Mouse (Mus musculus): Measurements from ENCODE around the gene Rnf151. TPM values are rescaled to one million over a fixed set of nuclear protein-coding genes. Genes with fewer than 3 reads are reported as not detected.

The Rnf151 gene
- polyA plus RNA-seq, 1 experiment from 2014 or later, result 0.22 TPM

GRCm38 (mm10) chr17:24742307-24742706 is 24.4 kb upstream of the Rnf151 start:
- 85% methylated on average over 8 of the region's 8 CpGs for WGBS
- no peaks in the 10 kb centered on the region for H3K9me3 ChIP-seq
- H3K4me3 ChIP-seq, result no peak overlapping the region
- no peak overlapping the region for H3K27ac ChIP-seq
- no peak for DNase-seq (ENCODE audit: low spot score)
- H3K36me3 ChIP-seq, result peaks cover 23% of the 10 kb centered on the region
- H3K4me1 ChIP-seq (replicated peaks), result peaks cover 11% of the 10 kb centered on the region
- H3K27me3 ChIP-seq (ENCODE audit: insufficient read depth, poor library complexity, severe bottlenecking), result peaks cover 12% of the 10 kb centered on the region; the same call in 1 of the 2 replicates

GRCm38 (mm10) chr17:24739926-24740325 is 22.1 kb upstream of the Rnf151 start:
- Histone ChIP-seq H3K4me3 (no peak overlapping the region), H3K36me3 (peaks cover 23% of the 10 kb centered on the region), H3K27me3 (ENCODE audit: insufficient read depth, poor library complexity, severe bottlenecking) (no peaks in the 10 kb centered on the region), H3K9me3 (no peaks in the 10 kb centered on the region), H3K4me1 (replicated peaks) (peaks cover 24% of the 10 kb centered on the region), H3K27ac (no peak overlapping the region)
- no peak for DNase-seq (ENCODE audit: low spot score)
- WGBS, result 83% methylated on average over 8 of the region's 8 CpGs

GRCm38 (mm10) chr17:24738238-24738637 is 20.4 kb upstream of the Rnf151 start:
- 0 out of 2 replicates have a peak, but pooled peaks cover 9% of the 10 kb centered on the region for H3K27me3 ChIP-seq (ENCODE audit: insufficient read depth, poor library complexity, severe bottlenecking)
- 84% methylated on average over 4 of the region's 4 CpGs for WGBS
- peaks cover 24% of the 10 kb centered on the region for H3K4me1 ChIP-seq (replicated peaks)
- H3K36me3 ChIP-seq, result peaks cover 23% of the 10 kb centered on the region
- H3K27ac ChIP-seq, result no peak overlapping the region
- H3K9me3 ChIP-seq, result no peaks in the 10 kb centered on the region
- H3K4me3 ChIP-seq, result no peak overlapping the region
- no peak for DNase-seq (ENCODE audit: low spot score)

GRCm38 (mm10) chr17:24737135-24737810 is 19.4 kb upstream of the Rnf151 start:
- 29% methylated on average over 8 of the region's 8 CpGs for WGBS
- peak overlapping the region; percentile 81 for H3K4me3 ChIP-seq
- 0 out of 2 replicates have a peak, but pooled peaks cover 10% of the 10 kb centered on the region for H3K27me3 ChIP-seq (ENCODE audit: insufficient read depth, poor library complexity, severe bottlenecking)
- H3K4me1 ChIP-seq (replicated peaks), result peaks cover 24% of the 10 kb centered on the region
- peaks cover 17% of the 10 kb centered on the region for H3K36me3 ChIP-seq
- H3K9me3 ChIP-seq, result no peaks in the 10 kb centered on the region
- DNase-seq (ENCODE audit: low spot score), result no peak
- H3K27ac ChIP-seq, result no peak overlapping the region

GRCm38 (mm10) chr17:24736330-24737051 is 18.6 kb upstream of the Rnf151 start, which contains the start of gene Msrb1:
Msrb1 (plus strand) TSS chr17:24736642.
- WGBS, result 2% methylated on average over 29 of the region's 29 CpGs

GRCm38 (mm10) chr17:24735446-24735845 is 17.6 kb upstream of the Rnf151 start:
- Histone ChIP-seq H3K9me3 (no peaks in the 10 kb centered on the region), H3K36me3 (peaks cover 9% of the 10 kb centered on the region; the same call in 1 of the 2 replicates), H3K4me3 (no peak overlapping the region), H3K27ac (no peak overlapping the region), H3K4me1 (replicated peaks) (peaks cover 24% of the 10 kb centered on the region), H3K27me3 (ENCODE audit: insufficient read depth, poor library complexity, severe bottlenecking) (0 out of 2 replicates have a peak, but pooled peaks cover 10% of the 10 kb centered on the region)
- DNase-seq (ENCODE audit: low spot score), result no peak
- 87% methylated on average over 7 of the region's 7 CpGs for WGBS

More at GRCm38 (mm10) chr17:24736330-24737051, 18.6 kb upstream of the Rnf151 start, which contains the start of gene Msrb1:
- peak within 1 kb of the TSS; percentile 81 for H3K4me3 ChIP-seq
- H3K9me3 ChIP-seq, result no peaks in the 10 kb centered on the region
- peaks cover 24% of the 10 kb centered on the region for H3K4me1 ChIP-seq (replicated peaks)
- H3K36me3 ChIP-seq, result peaks cover 9% of the 10 kb centered on the region; the same call in 1 of the 2 replicates
- H3K27me3 ChIP-seq (ENCODE audit: insufficient read depth, poor library complexity, severe bottlenecking), result 0 out of 2 replicates have a peak, but pooled peaks cover 10% of the 10 kb centered on the region
- peak within 1 kb of the TSS; percentile 80 for H3K27ac ChIP-seq
- DNase-seq (ENCODE audit: low spot score), result peak; percentile 95

- Histone ChIP-seq H3K27me3 (ENCODE audit: insufficient read depth, poor library complexity, severe bottlenecking) (0 out of 2 replicates have a peak, but pooled peaks cover 10% of the 10 kb centered on the region), H3K27ac (no peak overlapping the region), H3K4me1 (replicated peaks) (peaks cover 24% of the 10 kb centered on the region), H3K9me3 (no peaks in the 10 kb centered on the region), H3K36me3 (0 out of 2 replicates have a peak, but pooled peaks cover under 1% of the 10 kb centered on the region), H3K4me3 (no peak overlapping the region)
- DNase-seq (ENCODE audit: low spot score), result no peak
- WGBS, result 81% methylated on average over 1 of the region's 1 CpGs
These were observed 16.6 kb upstream of the Rnf151 start for GRCm38 (mm10) chr17:24734513-24734912.

GRCm38 (mm10) chr17:24733434-24734050 is 15.7 kb upstream of the Rnf151 start:
- DNase-seq (ENCODE audit: low spot score), result no peak
- Histone ChIP-seq H3K36me3 (no peaks in the 10 kb centered on the region), H3K27ac (no peak overlapping the region), H3K9me3 (no peaks in the 10 kb centered on the region), H3K4me3 (no peak overlapping the region), H3K27me3 (ENCODE audit: insufficient read depth, poor library complexity, severe bottlenecking) (0 out of 2 replicates have a peak, but pooled peaks cover 10% of the 10 kb centered on the region), H3K4me1 (replicated peaks) (peaks cover 24% of the 10 kb centered on the region)
- WGBS, result 90% methylated on average over 21 of the region's 21 CpGs

- WGBS, result 81% methylated on average over 12 of the region's 12 CpGs
- Histone ChIP-seq H3K27me3 (ENCODE audit: insufficient read depth, poor library complexity, severe bottlenecking) (0 out of 2 replicates have a peak, but pooled peaks cover 14% of the 10 kb centered on the region), H3K36me3 (no peaks in the 10 kb centered on the region), H3K9me3 (no peaks in the 10 kb centered on the region), H3K4me1 (replicated peaks) (peaks cover 19% of the 10 kb centered on the region), H3K27ac (no peak overlapping the region), H3K4me3 (no peak overlapping the region)
- no peak for DNase-seq (ENCODE audit: low spot score)
These were observed 14.5 kb upstream of the Rnf151 start for GRCm38 (mm10) chr17:24732233-24732935.

GRCm38 (mm10) chr17:24730787-24731186 is 12.9 kb upstream of the Rnf151 start:
- H3K27me3 ChIP-seq (ENCODE audit: insufficient read depth, poor library complexity, severe bottlenecking), result 0 out of 2 replicates have a peak, but pooled peaks cover 14% of the 10 kb centered on the region
- no peak overlapping the region for H3K4me3 ChIP-seq
- H3K36me3 ChIP-seq, result no peaks in the 10 kb centered on the region
- DNase-seq (ENCODE audit: low spot score), result no peak
- peaks cover 5% of the 10 kb centered on the region for H3K4me1 ChIP-seq (replicated peaks)
- 81% methylated on average over 14 of the region's 14 CpGs for WGBS
- H3K27ac ChIP-seq, result no peak overlapping the region
- H3K9me3 ChIP-seq, result no peaks in the 10 kb centered on the region

GRCm38 (mm10) chr17:24729067-24729466 is 11.2 kb upstream of the Rnf151 start:
- no peaks in the 10 kb centered on the region for H3K36me3 ChIP-seq
- no peak for DNase-seq (ENCODE audit: low spot score)
- H3K4me1 ChIP-seq (replicated peaks), result peaks cover 4% of the 10 kb centered on the region; the same call in 1 of the 2 replicates
- no peak overlapping the region for H3K27ac ChIP-seq
- H3K27me3 ChIP-seq (ENCODE audit: insufficient read depth, poor library complexity, severe bottlenecking), result 0 out of 2 replicates have a peak, but pooled peaks cover 13% of the 10 kb centered on the region
- H3K4me3 ChIP-seq, result no peak overlapping the region
- H3K9me3 ChIP-seq, result no peaks in the 10 kb centered on the region
- 85% methylated on average over 6 of the region's 6 CpGs for WGBS

GRCm38 (mm10) chr17:24728184-24728583 is 10.3 kb upstream of the Rnf151 start:
- DNase-seq (ENCODE audit: low spot score), result no peak
- no peaks in the 10 kb centered on the region for H3K36me3 ChIP-seq
- 0 out of 2 replicates have a peak, but pooled peaks cover 5% of the 10 kb centered on the region for H3K27me3 ChIP-seq (ENCODE audit: insufficient read depth, poor library complexity, severe bottlenecking)
- H3K4me1 ChIP-seq (replicated peaks), result peaks cover 11% of the 10 kb centered on the region
- no peak overlapping the region for H3K27ac ChIP-seq
- H3K9me3 ChIP-seq, result no peaks in the 10 kb centered on the region
- H3K4me3 ChIP-seq, result no peak overlapping the region
- WGBS, result 73% methylated on average over 17 of the region's 17 CpGs
